Mouse (Mus musculus): Measurements from ENCODE around the gene Gfm2.

GRCm38 (mm10) chr13:97109046-97109445, 28.7 kb upstream of the Gfm2 start:
- no peak for TF ChIP-seq HCFC1 (IDR thresholded peaks at IDR 0.05; ENCODE audit: low read depth, low read length)
- no peak for TF ChIP-seq POLR2AphosphoS2 (IDR thresholded peaks at IDR 0.05; ENCODE audit: low read length)
- no peak for TF ChIP-seq MYB (IDR thresholded peaks at IDR 0.05; ENCODE audit: low read depth, low read length)
- no peak for TF ChIP-seq MAFK (IDR thresholded peaks at IDR 0.05; ENCODE audit: borderline replicate concordance, low read depth, low read length)
- TF ChIP-seq POLR2A (IDR thresholded peaks at IDR 0.05; ENCODE audit: control insufficient read depth in 1 of 2, insufficient read depth in 1 of 2, low read depth in 1 of 2, low read length in 2 of 2, poor library complexity in 1 of 2), result no peak

All from MEL (cell line).